Mouse (Mus musculus) neutrophil, adult 83 days (primary cell): Measurements from ENCODE around the gene Mafk. TPM values are rescaled to one million over a fixed set of nuclear protein-coding genes. Genes with fewer than 3 reads are reported as not detected.

Experiments
- total RNA-seq, 2 experiments: library from RNA; stranded (reverse); gene quantifications; one replicate each; pipeline ENCODE4 v1.2.4; 2023

Mafk gene
- 100 to 1,000 TPM in 1 of 2 experiments, 10 to 100 TPM in 1; 87.5 to 107 TPM for total RNA-seq

GRCm38 (mm10) chr5:139791227-139792158, at the start of gene Mafk:
TSS of gene Mafk (plus strand) at chr5:139791513.

GRCm38 (mm10) chr5:139775216-139775926, 15.9 kb upstream of the Mafk start, which contains the start of gene Ints1:
TSS of gene Ints1 (minus strand) at chr5:139775674.

GRCm38 (mm10) chr5:139819538-139820181, 28.3 kb downstream of the Mafk start, which contains the start of gene Tmem184a:
TSS of gene Tmem184a (minus strand) at chr5:139819917.

GRCm38 (mm10) chr5:139826357-139827055, 35.2 kb downstream of the Mafk start, which contains the start of the genes Gm26938 and Psmg3:
TSS of gene Gm26938 (minus strand) at chr5:139826407.
TSS of gene Psmg3 (minus strand) at chr5:139826885.

Other genes starting within 250 kb of the Mafk start
- gene Uncx, start 248.0 kb upstream of the Mafk start, total RNA-seq, result not detected
- gene Micall2, start 55.2 kb upstream of the Mafk start, total RNA-seq, result 10 to 100 TPM in 1 of 2 experiments, 1 to 10 TPM in 1; 9.4 to 13.1 TPM
- gene Ints1, start 15.8 kb upstream of the Mafk start, total RNA-seq, result 10 to 100 TPM; 44.4 to 46.7 TPM
- gene Tmem184a, start 28.4 kb downstream of the Mafk start, total RNA-seq, result under 1 TPM; 0.09 to 0.15 TPM
- not detected for gene Gm26938, start 34.9 kb downstream of the Mafk start, total RNA-seq
- gene Psmg3, start 35.4 kb downstream of the Mafk start, total RNA-seq, result 10 to 100 TPM; 10.6 to 13.6 TPM
- not detected for gene Elfn1, start 116.4 kb downstream of the Mafk start, total RNA-seq